Mouse (Mus musculus) c-Kit-positive CD71-positive TER-119-positive erythroid progenitor cells, embryonic 14.5 days (primary cell): Measurements from ENCODE around the gene Slc22a23.

Experiments
- DNase-seq: peaks from one replicate; pipeline ENCODE4 v3.0.0-alpha.2; 2013; ENCODE audit warnings: low spot score

Gene Slc22a23

GRCm38 (mm10) chr13:34299351-34300333 is 45.3 kb downstream of the Slc22a23 start:
- no peak for DNase-seq

GRCm38 (mm10) chr13:34298674-34299073 is 46.3 kb downstream of the Slc22a23 start:
- DNase-seq: no peak

GRCm38 (mm10) chr13:34298061-34298460 is 46.9 kb downstream of the Slc22a23 start:
- DNase-seq: no peak

DNA sequence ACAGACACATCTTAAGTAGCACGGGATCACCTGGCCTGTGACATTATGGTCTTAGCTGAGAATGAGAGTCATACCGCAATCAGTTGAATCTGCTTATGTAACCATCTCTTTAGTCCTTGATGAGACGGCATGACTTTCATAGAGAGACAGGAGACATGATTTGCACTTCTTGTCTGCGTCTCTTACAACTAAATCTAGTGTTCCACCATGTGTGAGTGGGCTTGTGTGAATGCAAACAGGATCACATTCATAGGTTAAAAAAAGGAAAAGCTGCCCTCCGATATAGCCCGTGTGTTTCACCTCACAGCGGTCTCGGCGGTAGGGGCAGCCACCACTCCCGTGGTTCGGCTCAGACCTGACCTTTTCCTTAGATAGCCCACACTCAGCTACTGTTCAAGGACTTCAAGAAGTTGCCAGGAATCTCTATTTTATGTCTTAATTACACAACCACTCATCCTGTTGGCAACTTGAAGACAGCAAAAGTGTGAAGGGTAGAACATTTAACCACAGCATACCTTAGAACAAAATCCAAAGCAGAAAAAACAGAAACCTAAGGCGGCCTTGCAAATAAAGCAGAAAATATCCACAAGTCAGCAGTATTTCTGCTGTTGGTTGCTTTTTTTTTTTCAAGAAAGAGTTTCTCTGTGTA is 49.1 kb downstream of the Slc22a23 start:
- no peak for DNase-seq

- no peak for DNase-seq
Observed at GRCm38 (mm10) chr13:34294212-34294611, 50.8 kb downstream of the Slc22a23 start.

DNA sequence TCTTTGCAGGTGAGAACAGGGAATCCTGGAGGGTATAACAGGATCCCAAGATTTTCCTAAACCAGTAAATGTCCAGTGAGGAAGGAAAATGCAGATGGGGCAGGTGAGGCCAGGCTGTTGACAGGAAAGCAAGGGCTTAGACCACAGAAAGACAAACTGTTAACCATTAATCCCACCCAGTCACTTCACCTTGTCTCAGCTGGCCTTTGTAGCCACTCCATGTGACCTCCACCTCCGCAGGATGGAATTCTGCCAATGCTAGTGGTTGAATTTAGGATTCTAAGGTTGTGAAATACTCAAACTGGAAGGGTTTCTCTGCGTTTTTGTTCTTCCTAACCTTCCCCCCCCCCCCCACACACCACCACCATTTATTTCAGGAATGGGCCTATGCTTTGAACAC is 52.9 kb downstream of the Slc22a23 start:
- no peak for DNase-seq

- no peak for DNase-seq
Observed at GRCm38 (mm10) chr13:34290346-34290745, 54.6 kb downstream of the Slc22a23 start.

- DNase-seq: no peak
Observed at GRCm38 (mm10) chr13:34289567-34289966, 55.4 kb downstream of the Slc22a23 start.

GRCm38 (mm10) chr13:34288129-34288528 is 56.9 kb downstream of the Slc22a23 start:
- no peak for DNase-seq

DNA sequence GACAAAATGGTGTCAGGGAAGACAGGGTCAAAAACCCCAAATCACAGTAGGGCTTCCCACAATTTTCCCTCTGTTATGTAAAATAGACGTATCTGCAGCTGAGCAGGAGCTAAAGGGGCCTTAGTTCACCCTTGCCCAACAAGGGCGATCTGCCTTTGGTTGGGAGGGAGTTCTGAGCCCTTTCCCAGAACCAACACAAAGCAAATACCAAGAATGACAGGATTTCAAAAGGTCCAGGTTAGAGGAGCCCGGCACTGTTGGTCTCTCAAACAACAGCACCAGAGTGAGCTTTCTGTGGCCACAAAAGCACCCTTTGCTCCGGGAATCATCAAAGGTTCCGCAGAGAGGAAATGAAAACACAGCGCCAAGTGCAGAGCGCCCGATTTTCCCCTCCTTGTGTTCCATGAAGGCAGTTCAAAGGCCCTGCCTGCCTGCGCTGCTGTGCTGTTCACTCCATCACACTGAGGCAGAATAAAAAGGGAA is 57.3 kb downstream of the Slc22a23 start:
- DNase-seq: no peak

DNA sequence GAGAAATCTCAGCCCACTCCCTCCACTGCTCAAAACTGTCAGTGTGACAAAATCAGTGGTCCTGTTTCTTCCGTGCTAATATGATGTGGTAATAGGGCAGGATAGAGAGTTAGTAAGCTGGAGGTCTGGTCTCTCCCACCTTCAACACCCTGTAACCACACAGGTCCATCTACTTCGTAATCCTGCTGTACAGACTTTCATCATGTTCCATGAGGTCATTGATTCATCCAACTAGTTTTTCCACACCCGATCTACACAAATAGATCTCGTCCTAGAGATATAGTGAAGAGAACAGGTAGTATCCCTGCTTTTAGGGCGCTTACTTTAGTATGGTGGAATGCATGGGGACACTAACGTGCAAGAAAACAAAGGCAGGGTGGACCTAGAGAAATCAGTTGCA is 63.6 kb downstream of the Slc22a23 start:
- DNase-seq: no peak

DNA sequence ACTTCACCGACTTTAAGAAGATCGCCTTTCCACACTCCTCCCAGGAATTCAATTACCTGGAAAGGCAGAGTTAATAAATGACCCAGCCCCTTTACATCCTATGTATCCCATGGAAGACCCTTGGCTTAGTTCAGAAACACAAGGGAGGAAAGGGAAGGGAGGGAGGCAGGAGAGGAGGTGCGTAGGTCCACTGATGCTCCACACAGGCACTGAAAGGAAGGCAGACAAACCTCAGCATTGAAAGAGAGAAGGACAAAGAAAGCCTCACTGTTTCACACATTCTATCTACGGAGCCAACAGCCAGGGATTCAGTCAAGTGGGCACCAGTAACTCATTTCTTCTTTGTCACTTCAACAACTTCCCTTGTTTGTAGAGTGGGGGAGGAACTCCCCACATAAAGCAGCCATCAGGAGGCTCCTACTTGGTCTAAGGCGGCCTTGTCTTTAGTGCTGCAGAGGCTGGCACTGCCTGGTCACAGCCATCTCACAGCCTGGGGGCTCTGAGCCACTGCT is 66.2 kb downstream of the Slc22a23 start:
- DNase-seq: no peak

- no peak for DNase-seq
Observed at GRCm38 (mm10) chr13:34278288-34278701, 66.7 kb downstream of the Slc22a23 start.

- DNase-seq: no peak
Observed at GRCm38 (mm10) chr13:34277611-34278010, 67.4 kb downstream of the Slc22a23 start.

- DNase-seq: no peak
Observed at GRCm38 (mm10) chr13:34277001-34277400, 68.0 kb downstream of the Slc22a23 start.

GRCm38 (mm10) chr13:34274890-34275289 is 70.1 kb downstream of the Slc22a23 start:
- DNase-seq: peak; percentile 45

- DNase-seq: no peak
Observed at GRCm38 (mm10) chr13:34274417-34274816, 70.6 kb downstream of the Slc22a23 start.

- no peak for DNase-seq
Observed at GRCm38 (mm10) chr13:34272275-34273054, 72.5 kb downstream of the Slc22a23 start.

DNA sequence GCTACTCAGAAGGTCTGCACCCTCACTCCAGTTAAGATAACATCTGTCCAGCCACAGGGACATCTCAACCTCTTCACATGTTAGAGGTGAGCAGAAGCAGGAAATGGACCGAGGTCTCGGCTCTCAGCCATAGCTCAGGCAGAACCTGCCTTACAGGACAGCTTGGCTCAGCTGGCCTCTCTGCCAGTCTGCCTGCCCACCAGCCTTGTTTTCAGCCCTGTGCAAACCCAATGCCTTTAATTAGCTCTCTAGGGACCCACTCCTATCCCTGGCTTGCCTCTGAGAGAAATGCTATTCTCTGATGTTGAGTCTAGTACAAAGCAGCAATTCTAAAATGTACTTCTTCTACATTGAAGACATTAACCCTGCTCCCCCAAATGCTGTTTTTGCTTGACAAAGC is 73.3 kb downstream of the Slc22a23 start:
- DNase-seq: no peak

- DNase-seq: peak; percentile 64
Observed at GRCm38 (mm10) chr13:34270886-34271602, 73.9 kb downstream of the Slc22a23 start.

- no peak for DNase-seq
Observed at GRCm38 (mm10) chr13:34269376-34269991, 75.5 kb downstream of the Slc22a23 start.
